Mouse (Mus musculus) neural tube, embryonic 10.5 days (tissue): Measurements from ENCODE around the gene Shisa5.

Experiments used
- DNase-seq: peaks from one replicate; pipeline ENCODE4 v3.0.0-alpha.2; 2017; ENCODE audit warnings: low spot score; ENCODE audit errors: extremely low spot score

Gene Shisa5

GRCm38 (mm10) chr9:109053851-109054250, 15.5 kb downstream of the Shisa5 start:
- no peak for DNase-seq

GRCm38 (mm10) chr9:109054712-109055111, 16.3 kb downstream of the Shisa5 start:
- DNase-seq = peak; percentile 42

GRCm38 (mm10) chr9:109055271-109056030, 17.1 kb downstream of the Shisa5 start:
- DNase-seq = no peak

GRCm38 (mm10) chr9:109056081-109056690, 17.8 kb downstream of the Shisa5 start:
- no peak for DNase-seq

GRCm38 (mm10) chr9:109056916-109057315, 18.6 kb downstream of the Shisa5 start:
- no peak for DNase-seq

- DNase-seq = no peak
Observed at GRCm38 (mm10) chr9:109057543-109057942, 19.2 kb downstream of the Shisa5 start.

GRCm38 (mm10) chr9:109058006-109058765, 19.8 kb downstream of the Shisa5 start:
- no peak for DNase-seq

- DNase-seq = peak; percentile 88
Observed at GRCm38 (mm10) chr9:109059136-109059903, 21.0 kb downstream of the Shisa5 start, which contains the start of gene Trex1. Gene Trex1 (minus strand): TSS chr9:109059734.

GRCm38 (mm10) chr9:109060184-109060897, 22.0 kb downstream of the Shisa5 start:
- DNase-seq = no peak

GRCm38 (mm10) chr9:109060898-109061295, 22.5 kb downstream of the Shisa5 start:
- DNase-seq = no peak

- DNase-seq = no peak
Observed at GRCm38 (mm10) chr9:109068095-109068735, 29.9 kb downstream of the Shisa5 start.

- DNase-seq = peak; percentile 92
Observed at GRCm38 (mm10) chr9:109073661-109074573, 35.6 kb downstream of the Shisa5 start, which contains the start of gene Atrip. Gene Atrip (minus strand): TSS chr9:109074124.

GRCm38 (mm10) chr9:109080516-109080915, 42.2 kb downstream of the Shisa5 start:
- no peak for DNase-seq

- no peak for DNase-seq
Observed at GRCm38 (mm10) chr9:109081749-109082123, 43.4 kb downstream of the Shisa5 start.

- DNase-seq = peak; percentile 84
Observed at GRCm38 (mm10) chr9:109082124-109082800, 43.9 kb downstream of the Shisa5 start, which contains the start of the genes Ccdc51 and Tma7. Gene Ccdc51 (plus strand): TSS chr9:109082493. Gene Tma7 (minus strand): TSS chr9:109082587.

GRCm38 (mm10) chr9:109084922-109085321, 46.6 kb downstream of the Shisa5 start:
- no peak for DNase-seq

GRCm38 (mm10) chr9:109087987-109088386, 49.6 kb downstream of the Shisa5 start:
- no peak for DNase-seq

GRCm38 (mm10) chr9:109090446-109090845, 52.1 kb downstream of the Shisa5 start:
- no peak for DNase-seq
